Mouse (Mus musculus) layer of hippocampus, postnatal 10 days (tissue): ENCODE results near the gene Bex4. TPM values are rescaled to one million over a fixed set of nuclear protein-coding genes. Genes with fewer than 3 reads are reported as not detected.
"Not testable (repeated sequence)": the region's sequence is repeated elsewhere in the genome, so short reads cannot be mapped to it uniquely, and the experiment has no call there.

ENCODE experiments used
- DNase-seq, 2 experiments: peaks; one replicate each; pipeline ENCODE4 v3.0.0; 2021; ENCODE audit warnings: low spot score in 2 of 2
- long read RNA-seq: library from polyadenylated mRNA; stranded (forward); transcript quantifications from one replicate; pipeline ENCODE4 v2.0.0, GENCODE M21; 2023
- total RNA-seq, 2 experiments: library from RNA; stranded (reverse); gene quantifications; 2 replicates each; pipeline ENCODE4 v1.2.3; 2021

Gene Bex4
- total RNA-seq = 10 to 100 TPM; 45.2 to 52.6 TPM
- long read RNA-seq, transcript Bex4-201 (3 exons, 837 nt) = major isoform, 86 of 98 reads
- long read RNA-seq, partial matches to known transcripts = 4 of 98 reads
- long read RNA-seq, other reads (novel, unspliced or antisense) = 8 of 98 reads

DNA sequence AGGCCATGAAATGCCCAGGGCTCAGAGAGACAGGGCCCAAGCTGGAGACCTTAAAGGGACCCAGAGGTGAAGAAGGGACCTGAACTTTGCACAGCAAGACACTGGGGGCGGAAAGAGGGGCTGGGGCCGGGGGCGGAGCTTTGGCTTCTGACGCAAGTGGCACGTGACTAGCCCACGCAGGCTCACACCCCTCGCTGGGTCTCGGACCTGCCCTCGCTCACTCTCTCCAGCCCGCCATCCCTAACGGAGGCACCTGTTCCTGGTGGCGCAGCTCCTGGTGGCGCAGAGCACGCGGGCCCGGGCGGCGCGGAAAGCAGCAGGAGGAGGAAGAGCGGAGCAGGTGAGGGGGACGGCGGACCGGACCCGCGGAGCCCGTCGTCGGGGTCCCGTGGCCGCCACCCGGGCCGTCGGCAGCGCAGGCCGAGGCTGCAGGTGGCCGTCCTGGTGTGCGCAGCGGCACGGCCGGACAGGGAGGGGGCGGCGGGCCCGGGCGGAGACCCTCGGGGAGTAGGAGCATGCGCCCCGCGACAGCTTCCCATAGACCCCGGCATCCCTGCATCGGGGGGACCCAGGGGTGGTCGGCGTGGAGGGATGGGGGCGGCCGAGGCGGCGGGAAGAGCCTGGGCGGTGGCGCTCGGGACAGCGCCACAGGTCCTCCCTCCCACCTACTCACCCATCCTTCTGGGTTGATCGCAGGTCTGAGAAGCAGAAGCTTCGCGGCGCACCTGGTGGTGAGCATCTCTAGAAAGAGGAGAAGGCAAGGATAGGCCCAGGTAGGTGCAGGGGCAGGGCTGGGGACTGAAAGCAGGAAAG, at the start of gene Bex4:
TSS of gene Bex4 (plus strand) at position 170 of the 813 bp plus-strand sequence.
- not testable (repeated sequence) for DNase-seq

DNA sequence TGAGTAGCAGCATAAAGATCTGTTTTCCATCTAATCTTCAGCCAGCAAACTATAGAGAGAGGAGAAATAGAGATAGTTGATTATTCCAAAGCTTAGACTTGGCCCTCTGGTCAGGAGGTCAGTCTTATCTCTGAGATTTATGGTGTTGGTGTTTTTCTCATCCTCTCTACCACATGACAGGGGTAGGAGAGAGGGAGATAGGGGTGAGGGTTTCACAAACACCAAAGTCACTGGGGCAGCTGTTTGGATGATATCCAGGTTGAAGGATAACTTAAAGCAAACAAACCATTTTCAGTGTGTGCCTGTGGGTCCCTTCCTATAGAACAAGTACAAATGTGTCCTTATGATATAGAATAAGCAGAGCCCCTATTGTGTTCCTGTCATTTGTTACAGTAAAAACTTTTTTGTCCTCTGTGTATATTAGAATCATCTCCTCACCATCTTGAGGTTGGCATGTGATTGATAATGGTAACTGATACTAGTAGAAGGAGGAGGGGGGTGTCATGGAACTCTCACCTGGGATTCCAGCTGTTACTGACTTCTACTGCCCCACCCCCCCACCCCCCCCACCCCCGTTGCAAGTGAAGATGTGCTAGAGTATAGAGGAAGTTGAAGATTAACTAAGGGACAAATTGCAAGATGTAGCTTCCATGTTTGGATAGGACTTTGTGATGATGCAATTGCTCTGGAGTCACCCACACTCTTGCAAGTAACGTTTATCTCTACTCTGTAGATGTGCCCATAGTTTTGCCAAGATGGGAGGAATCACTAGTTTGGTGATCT, 46.1 kb upstream of the Bex4 start:
- no peak for DNase-seq

DNA sequence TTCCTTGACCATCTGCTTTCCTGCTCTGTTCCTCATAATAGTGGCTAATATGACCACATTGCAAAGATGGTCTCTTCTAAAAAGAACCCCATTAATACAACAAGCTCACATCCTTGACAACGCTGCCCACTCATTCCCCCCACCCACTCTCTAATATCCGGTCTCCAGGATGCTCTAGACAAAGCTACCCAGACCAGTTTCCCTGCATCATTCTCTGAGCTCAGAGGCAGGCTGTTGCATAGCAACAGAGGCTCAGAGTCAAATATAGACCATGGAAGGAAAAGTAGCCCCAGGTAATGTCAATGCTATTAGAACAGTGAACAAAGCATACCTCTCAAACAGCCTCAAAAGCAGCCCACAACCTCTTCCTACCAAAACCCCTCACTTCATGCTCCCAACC, 44.4 kb upstream of the Bex4 start:
- no peak for DNase-seq

DNA sequence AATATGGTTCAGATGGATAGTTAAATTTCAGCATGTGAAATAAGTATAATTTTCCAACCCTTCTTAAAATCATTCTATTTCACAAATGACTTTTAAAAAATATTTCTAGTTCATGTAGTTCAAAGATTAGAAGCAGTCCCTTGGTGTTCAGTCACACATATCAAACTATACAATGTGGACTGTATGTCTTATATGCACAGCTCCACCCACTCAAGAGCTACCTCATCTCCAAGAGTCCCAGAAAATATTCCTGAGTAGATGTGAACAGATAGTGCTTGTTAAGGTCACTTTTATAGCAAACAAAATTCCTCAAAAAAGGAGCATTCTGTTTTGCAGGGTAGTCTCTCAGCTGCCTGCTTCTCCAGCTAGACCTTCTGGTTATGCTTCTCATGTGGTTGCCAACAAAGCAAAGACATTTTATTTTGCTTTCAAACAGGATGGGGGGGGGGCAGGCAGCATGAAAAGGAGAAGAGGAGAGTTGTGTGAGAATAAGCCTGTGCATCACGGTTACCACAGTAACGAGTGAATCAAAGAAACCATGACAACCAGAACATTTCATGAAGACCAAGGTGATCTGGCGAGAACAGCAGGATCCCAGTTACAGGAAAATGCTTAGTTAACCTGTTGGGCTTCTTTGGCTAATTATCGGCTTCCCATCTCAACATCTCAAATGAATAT, 34.6 kb upstream of the Bex4 start:
- no peak for DNase-seq

DNA sequence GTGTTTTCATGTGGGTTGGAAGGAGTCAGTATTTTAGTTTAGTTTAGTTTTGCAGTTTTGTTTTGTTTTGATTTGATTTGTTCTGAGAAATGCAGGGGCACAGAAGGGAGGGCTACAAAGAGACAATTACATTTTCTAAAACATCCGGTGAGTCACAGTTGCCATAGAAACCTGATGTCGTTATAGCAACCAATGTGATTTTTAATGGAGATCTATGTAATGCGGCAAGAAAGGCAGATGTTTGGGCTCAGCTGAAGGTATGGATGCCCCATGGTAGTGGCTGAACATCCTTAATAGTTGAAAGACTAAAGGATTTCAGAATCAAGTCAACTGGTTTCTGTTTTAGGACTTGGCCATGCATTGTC, 34.1 kb upstream of the Bex4 start:
- DNase-seq = peak in 1 of 2 experiments; percentile 10

DNA sequence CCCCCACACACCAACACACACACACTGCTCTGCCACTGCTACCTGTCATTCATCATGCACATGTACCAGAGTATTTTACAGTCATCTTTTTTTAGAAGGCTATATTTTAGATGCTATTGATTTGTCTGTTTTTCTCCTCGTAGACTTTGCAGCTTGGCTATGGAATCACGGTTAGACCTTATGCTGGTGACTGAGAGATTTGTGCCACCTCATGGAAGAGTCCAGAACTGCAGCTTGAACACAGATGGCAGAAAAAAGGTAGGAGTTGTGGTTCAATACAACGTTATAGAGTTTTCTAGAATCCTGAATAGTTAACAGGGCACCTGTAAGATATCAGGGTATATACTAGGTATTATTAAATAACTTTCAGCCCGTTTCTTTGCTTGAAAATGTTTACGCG, 30.9 kb upstream of the Bex4 start:
- DNase-seq = peak; percentile 64 to 75

DNA sequence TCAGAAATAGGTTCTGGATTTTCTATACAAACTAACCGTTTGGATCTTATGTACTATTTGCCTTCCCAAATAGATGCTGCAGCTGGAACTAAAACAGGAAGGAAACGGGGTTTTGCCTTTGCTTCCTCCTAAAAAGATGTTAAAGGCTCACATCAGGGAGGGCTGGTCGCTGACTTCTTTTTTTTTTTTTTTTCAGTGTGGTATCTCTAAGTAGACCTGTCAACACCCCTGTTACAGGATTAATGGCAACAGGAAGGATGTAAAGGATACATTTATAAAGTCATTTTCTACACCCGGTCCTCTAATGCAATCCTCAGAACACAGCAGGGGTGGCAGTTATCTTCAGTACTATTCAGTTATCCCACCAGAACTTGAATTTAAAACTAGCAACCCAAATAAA, 23.8 kb upstream of the Bex4 start:
- no peak for DNase-seq

DNA sequence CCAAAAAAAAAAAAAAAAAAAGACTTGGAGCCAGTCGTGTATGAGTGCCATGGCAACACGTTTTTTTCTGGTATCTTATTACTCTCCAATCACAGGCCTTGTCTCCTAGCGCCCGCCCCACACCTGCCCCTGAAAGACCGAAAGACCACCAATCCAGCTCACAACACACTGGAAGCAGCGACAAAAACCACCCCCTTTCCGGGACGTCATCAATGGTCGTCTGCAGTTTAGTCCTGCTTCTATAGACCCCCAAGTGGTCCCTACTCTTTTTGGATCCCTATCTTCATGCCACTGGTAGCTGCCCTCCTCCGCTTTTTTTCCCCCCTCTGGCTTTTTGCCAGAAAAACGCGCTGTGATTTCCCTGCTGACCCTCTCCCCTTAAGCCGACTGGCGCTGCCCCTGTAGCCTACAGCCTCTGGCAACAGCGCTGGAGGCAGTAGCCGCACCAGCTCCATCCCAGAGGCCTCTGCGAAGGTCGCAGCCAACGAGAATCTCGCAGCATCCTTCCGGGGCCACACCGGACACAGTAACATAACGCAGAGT, 23.3 kb upstream of the Bex4 start:
- peak; percentile 66 to 68 for DNase-seq

DNA sequence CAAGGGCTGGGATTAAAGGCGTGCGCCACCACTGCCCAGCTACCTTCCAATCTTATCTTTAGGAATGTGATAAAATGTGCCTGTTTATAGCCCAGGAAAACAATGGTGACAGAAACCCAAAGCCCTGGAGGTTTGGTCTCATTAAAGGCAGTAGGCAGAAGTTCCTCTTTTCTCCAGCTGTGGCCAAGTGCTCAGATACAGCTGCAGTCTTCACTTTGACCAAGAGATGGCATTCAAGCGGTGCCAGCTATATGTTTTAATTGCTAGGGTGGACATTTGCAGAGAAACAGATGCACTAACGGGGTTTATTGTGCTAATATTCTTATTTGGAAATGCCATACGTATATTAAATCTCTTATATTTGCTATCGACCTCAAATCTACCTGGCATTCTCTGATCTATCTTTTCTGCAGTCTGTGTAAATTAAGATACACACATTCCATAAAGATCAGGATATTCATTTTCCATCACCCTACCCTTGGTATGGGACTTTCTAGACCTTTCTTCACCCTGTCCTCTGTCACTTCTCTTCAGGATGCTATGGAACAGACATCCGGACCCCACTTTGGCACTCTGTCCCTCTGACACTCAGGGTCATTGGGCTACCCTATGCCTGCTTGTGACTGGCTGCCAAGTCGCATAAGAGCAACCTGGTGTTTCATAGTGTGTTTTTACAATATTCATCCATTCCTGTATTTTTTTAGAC, 11.6 kb upstream of the Bex4 start:
- no peak for DNase-seq

DNA sequence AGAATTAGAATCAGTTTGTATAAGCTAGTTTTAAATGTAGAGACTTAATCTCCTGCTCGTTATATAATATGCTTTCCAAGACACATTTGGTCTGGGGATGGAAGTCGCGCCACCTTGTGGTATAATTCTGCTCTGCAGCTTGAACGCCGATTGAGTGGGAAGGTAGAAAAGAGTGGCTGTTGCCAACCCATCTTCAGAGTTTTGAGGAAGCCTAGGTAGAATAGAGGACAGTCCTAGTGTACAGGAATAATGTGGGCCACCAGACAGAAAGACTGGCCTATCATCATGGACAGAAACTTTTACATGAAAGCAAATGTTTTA, 11.1 kb upstream of the Bex4 start:
- DNase-seq = peak; percentile 61 to 69

DNA sequence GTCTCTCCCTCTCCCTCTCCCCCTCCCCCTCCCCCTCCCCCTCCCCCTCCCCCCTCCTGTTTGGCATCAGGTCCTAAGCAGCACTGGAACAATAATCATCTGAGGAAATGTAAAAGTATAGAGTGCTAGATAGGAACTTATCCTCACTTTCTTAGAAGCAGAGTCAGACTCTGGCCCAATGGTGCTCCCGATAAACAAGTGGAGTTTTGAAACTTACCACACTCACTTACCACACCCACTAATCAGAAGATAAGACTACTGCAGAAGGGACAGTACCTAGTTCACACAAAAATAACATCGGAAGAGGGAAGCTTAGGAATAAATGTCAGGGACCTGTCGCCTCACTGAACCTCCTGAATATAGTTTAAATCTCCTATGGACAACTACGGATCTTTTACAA, 3.2 kb upstream of the Bex4 start:
- no peak for DNase-seq

DNA sequence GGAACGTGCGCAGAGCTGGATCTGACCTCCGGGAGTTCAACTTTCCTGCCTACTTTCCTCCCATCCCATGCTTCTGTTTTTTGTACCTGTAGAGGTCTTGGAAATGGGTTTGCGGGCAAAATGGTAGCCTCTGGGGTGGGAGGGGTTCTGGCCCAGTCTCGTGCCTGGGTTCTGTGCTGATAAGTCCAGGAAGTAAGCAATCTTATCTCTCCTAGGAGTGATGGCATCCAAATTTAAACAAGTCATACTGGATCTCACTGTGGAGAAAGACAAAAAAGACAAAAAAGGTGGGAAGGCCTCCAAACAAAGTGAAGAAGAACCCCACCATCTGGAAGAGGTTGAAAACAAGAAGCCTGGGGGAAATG, 826 bp downstream of the Bex4 start:
- peak in 1 of 2 experiments; percentile 10 for DNase-seq

DNA sequence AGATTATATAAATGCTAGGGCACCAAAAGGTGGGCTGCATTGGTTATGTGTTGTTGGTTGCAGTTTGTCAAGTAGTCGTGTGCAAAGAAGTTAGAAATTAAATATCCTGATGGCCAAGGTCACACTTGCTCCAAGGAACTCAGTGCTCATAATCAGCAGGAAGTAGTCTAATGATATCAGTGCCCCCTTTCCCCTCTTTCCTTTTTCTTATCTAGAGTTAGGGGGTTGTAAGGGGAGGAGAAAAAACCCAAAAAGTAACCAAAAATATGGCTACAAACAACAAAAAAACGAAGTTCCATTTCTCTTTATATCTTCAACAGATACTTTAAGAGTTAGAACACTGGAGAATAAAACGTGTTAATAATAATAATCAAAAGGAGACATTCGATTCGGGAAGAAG, 2.6 kb downstream of the Bex4 start:
- no peak for DNase-seq

DNA sequence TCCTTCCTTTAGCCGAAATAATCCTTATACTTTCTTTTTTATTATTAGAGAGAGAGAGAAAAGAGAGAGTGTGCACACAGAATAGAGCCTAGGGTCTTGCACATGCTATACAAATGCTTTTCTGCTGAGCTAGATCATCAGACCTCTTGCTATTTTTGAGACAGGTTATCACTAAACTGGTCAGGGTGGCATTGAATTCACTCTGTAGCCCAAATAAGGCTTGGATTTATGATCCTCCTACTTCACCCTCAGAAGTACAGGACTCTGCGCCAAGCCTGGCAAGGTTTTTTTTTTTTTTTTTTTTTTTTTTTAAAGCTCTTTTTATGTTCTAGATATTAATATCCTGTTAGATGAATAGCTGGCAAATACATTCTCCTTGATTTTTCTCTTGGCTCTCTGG, 4.9 kb downstream of the Bex4 start:
- DNase-seq = no peak

DNA sequence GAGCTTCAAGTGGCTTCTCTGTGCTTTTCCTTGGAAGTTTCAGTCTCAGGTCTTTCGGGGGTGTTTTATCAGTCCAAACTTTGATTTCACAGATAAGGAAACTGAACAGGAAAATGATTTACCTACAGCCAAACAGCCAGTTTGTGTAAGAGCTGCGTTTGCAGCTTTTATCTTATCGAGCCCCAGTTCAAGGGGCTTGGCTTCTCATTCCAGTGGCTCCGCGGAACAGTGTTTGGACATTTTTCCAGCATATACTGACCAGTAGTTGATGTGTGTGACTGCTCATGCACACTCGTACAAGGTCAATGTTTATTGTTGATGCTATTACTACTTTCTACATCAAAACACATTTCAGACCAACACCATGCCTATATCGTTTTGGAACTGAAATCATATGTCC, 5.4 kb downstream of the Bex4 start:
- DNase-seq = no peak

DNA sequence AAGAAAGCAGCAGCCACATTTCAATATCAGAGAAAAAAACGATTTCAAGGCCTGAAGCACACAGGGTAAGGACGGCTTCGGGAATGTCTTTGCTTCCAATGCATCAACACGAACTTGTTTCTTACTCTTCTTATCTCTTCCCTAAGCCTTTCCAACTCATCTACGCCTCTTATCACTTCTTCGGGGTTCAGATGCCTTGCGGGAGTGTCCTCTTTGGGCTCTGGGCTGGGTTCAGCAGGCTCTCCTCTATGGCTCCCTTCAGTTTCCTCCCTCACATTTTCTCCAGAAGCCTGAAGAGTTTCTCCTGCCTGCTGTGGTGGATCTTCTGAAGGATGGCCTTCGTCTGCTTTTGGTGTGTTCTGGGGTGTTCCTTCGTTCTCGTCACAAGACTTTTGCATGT, 31.8 kb downstream of the Bex4 start:
- no peak for DNase-seq

DNA sequence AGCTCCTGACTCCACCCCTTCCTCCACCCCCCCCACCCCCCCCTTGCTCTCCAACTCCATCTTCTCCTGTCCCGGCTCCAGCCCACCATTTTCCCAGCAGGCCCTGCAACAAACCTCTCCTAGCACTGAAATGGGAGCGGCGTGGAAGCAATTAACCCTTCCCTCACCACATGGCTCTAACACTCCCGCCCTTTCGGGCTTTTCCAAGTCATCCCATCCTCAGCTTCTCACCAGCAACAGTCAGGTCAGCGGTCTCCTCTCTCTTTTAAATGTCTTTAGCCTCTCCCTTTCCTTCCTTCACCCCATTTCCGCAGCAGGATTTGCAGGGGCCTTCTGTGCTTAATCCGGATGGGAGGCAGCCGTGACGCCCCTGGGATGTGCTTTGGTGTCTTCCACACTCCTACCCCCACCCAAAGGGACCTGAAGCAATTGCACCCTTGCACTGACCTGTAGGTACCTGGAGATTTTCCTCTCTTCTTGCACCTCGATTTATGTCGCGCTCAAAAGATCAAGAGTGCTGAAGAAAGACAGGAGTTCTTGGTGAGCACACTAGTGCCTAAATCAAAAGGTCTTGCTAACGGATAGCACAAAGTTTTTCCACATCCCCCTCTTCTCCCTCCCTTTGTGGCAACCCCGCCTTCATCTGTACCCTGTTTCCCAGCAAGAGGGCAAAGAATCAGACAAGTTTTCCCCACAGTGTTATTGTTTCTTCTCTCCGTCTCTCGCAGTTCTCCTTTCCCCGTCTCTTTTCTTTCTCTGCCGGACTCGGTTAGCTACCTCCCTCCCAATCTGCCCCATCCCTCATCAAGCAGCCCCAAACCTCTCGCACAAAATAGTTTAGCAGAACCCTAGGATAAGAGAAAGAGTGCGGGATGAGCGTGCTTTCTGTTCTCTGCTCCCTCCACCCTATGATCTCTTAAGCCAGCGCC, 32.7 kb downstream of the Bex4 start:
- DNase-seq = peak; percentile 57 to 64

DNA sequence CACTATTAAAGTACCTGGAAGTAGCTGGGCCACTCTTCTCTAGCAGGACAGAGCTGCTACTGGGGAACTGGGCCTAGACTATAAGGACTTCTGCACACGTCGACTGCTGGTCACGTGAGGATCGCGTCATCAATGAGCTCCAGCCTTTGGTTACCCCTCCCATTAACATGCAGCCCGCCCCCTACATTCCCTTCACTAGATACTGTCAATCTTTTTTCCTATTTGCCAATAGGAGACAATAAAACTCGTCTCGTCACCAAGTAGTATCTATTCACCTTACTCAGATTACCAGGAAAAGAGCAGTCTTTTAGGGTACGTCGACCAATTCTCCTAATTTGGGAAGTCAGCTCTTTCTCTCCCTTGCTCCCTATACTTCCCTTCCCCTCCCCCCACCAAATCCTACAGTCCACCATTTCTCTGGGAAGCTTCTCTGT, 33.3 kb downstream of the Bex4 start, which contains the start of gene Tceal8:
TSS of gene Tceal8 (minus strand) at position 225 of the 434 bp plus-strand sequence.
- peak; percentile 51 to 63 for DNase-seq

DNA sequence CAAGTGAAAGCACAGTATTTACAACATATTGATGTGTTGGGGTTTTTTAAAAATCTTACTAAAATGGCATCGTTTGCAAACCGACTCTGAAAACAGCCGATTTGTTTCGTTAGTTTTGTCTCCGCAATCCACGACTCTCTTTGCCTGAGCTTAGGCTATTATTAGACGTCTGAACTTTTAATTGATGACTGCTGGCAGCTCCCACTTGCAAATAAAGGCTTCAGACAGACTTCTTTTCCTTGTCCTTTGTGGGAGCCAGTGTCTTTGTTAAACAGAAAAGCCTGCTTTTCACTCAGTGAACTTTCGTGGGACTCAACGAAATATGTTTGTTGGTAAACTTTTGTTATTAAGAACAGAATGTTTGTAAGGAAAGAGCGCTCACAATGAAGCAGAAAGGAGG, 34.0 kb downstream of the Bex4 start:
- DNase-seq = no peak
